Comparison of ENCODE assay signal across 8 mouse cellular contexts in the genomic region with DNA sequence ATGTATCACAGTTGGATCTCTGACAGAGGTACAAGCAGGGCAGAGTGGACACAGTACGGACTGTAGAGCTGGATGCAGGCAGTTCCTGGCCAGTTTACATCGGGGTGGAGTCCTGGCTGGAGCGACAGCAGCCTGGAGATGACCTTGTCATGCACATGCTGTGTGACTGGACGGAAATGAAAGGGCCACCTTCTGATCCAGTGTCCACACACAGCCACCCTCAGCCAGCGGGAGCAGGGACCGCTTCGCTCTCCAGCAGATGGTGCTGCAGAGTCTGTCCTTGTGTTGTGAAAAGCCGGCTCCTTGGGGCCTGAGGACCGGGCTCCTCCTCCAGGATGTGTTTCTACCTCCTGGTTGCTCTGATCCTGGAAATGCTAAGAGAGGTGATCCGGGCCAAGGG. TPM values are rescaled to one million over a fixed set of nuclear protein-coding genes. Genes with fewer than 3 reads are reported as not detected.
DNase-seq lines count a peak whose midpoint lies in the region; ATAC-seq and TF ChIP-seq lines count a peak whose summit lies in the region.

No protein-coding gene starts in this region.

- peaks cover under 1% of the 10 kb centered on the region; the same call in 1 of the 2 replicates for H3K4me1 ChIP-seq in testis, adult 2 months (ENCODE audit: control insufficient read depth, insufficient read depth, low read length)
- no peaks in the 10 kb centered on the region for H3K4me1 ChIP-seq in kidney, adult 2 months (ENCODE audit: control insufficient read depth, insufficient read depth, low read length)
- H3K4me1 ChIP-seq in liver, postnatal 0 days (ENCODE audit: insufficient read depth) = no peaks in the 10 kb centered on the region

- 14% methylated on average over 10 of the region's 10 CpGs for WGBS in kidney, adult 2 months
- 35% methylated on average over 10 of the region's 10 CpGs for WGBS in liver, postnatal 0 days (ENCODE audit: insufficient replicate concordance)

- no peaks in the 10 kb centered on the region for H3K9me3 ChIP-seq in liver, postnatal 0 days (ENCODE audit: low read length)

- peak; percentile 41; the same call in 1 of the 2 replicates for TF ChIP-seq CTCF in testis, adult 2 months (IDR thresholded peaks at IDR 0.05; ENCODE audit: control insufficient read depth, insufficient read depth, insufficient replicate concordance, low read depth, low read length)
- TF ChIP-seq CTCF in kidney, adult 2 months (conservative IDR thresholded peaks at IDR 0.05; ENCODE audit: insufficient read depth, insufficient read length, low read depth, low read length) = peak; percentile 68
- peak; percentile 63 for TF ChIP-seq CTCF in liver, postnatal 0 days (IDR thresholded peaks at IDR 0.05; ENCODE audit: low read depth)

- H3K4me3 ChIP-seq in testis, adult 2 months (ENCODE audit: control insufficient read depth, low read depth, low read length) = no peak overlapping the region
- no peak overlapping the region for H3K4me3 ChIP-seq in kidney, adult 2 months (ENCODE audit: insufficient read depth, low read depth, low read length)
- no peak overlapping the region for H3K4me3 ChIP-seq in liver, postnatal 0 days (ENCODE audit: low read depth, low read length)

- TF ChIP-seq POLR2A in testis, adult 2 months (IDR thresholded peaks at IDR 0.05; ENCODE audit: control insufficient read depth, low read depth, low read length) = no peak
- TF ChIP-seq POLR2A in kidney, adult 2 months (IDR thresholded peaks at IDR 0.05; ENCODE audit: low read depth, low read length) = no peak

- no peaks in the 10 kb centered on the region for H3K27me3 ChIP-seq in testis, adult 2 months (ENCODE audit: control insufficient read depth, insufficient read depth, low read length)
- no peaks in the 10 kb centered on the region for H3K27me3 ChIP-seq in kidney, adult 2 months (replicated peaks; ENCODE audit: control insufficient read depth, insufficient read depth, low read length)
- H3K27me3 ChIP-seq in liver, postnatal 0 days (ENCODE audit: insufficient read depth, low read length) = no peaks in the 10 kb centered on the region

- peak; percentile 44 for ATAC-seq in liver, postnatal 0 days
- no peak for ATAC-seq in erythroid progenitor cell, adult 5-6 weeks (replicated peaks; ENCODE audit: low FRiP score, poor library complexity, severe bottlenecking)

- H3K4me2 ChIP-seq in liver, postnatal 0 days (ENCODE audit: low read depth, low read length) = no peak overlapping the region

- TF ChIP-seq EP300 in liver, postnatal 0 days (IDR thresholded peaks at IDR 0.05; ENCODE audit: low read depth) = no peak

- H3K9ac ChIP-seq in liver, postnatal 0 days (replicated peaks) = no peak overlapping the region

- no peak overlapping the region for H3K27ac ChIP-seq in testis, adult 2 months (ENCODE audit: control insufficient read depth, insufficient read depth, low read depth, low read length)
- no peak overlapping the region for H3K27ac ChIP-seq in kidney, adult 2 months (ENCODE audit: insufficient read depth, low read depth, low read length)
- H3K27ac ChIP-seq in liver, postnatal 0 days (ENCODE audit: low read depth) = no peak overlapping the region

- DNase-seq in testis, postnatal 14 days (ENCODE audit: low spot score) = no peak
- DNase-seq in cerebellum, adult 9-10 months = peak; percentile 88
- DNase-seq in gastrocnemius, postnatal 10 days = peak; percentile 64
- DNase-seq in kidney, adult 2 months = peak; percentile 72
- DNase-seq in liver, postnatal 0 days = peak; percentile 53
- DNase-seq in right cerebral cortex, adult 18-20 months = peak; percentile 60

- H3K36me3 ChIP-seq in testis, adult 2 months (ENCODE audit: control insufficient read depth, insufficient read depth, low read length) = no peaks in the 10 kb centered on the region
- H3K36me3 ChIP-seq in kidney, adult 2 months (ENCODE audit: control insufficient read depth, insufficient read depth, low read length) = no peaks in the 10 kb centered on the region
- H3K36me3 ChIP-seq in liver, postnatal 0 days (replicated peaks; ENCODE audit: insufficient read depth, low read length) = no peaks in the 10 kb centered on the region

RNA-seq across cellular contexts. Expression of gene Trp53i11, which starts 16.3 kb away (rescaled TPM):
- 51.6 and 54.3 TPM in 2 replicates for polyA plus RNA-seq in testis, adult 2 months (2012; rRNA removed)
- total RNA-seq in gastrocnemius, postnatal 10 days (2021) = 10 to 100 TPM; 37.0 to 38.3 TPM
- 18.1 and 18.3 TPM in 2 replicates for polyA plus RNA-seq in kidney, adult 2 months (2012; rRNA removed)
- polyA plus RNA-seq in liver, postnatal 0 days (2015; fragmentation: Nextera tagmentation; extraction: Ambion mirVana) = 4.0 and 5.7 TPM in 2 replicates
- total RNA-seq in erythroid progenitor cell, adult 5-6 weeks (2015; ENCODE audit: low replicate concordance) = 5.0 and 5.4 TPM in 2 replicates
- total RNA-seq in erythroid progenitor cell, adult 5-6 weeks (2017; ENCODE audit: low replicate concordance) = 3.4 and 7.2 TPM in 2 replicates
